Mouse (Mus musculus) MEL (cell line): Measurements from ENCODE around the gene Tmem107. TPM values are rescaled to one million over a fixed set of nuclear protein-coding genes. Genes with fewer than 3 reads are reported as not detected.
A peak's percentile ranks its signal among the peaks of the same experiment; 100 is the strongest.

Source experiments
- DNase-seq: peaks from one replicate; pipeline ENCODE4 v3.0.0; 2011; ENCODE audit warnings: low read depth, low spot score
- H3K27ac ChIP-seq: 2 replicates; pipeline ENCODE4 v1.5.1; 2012; ENCODE audit warnings: low read depth, mild to moderate bottlenecking, control low read depth, low read length, moderate library complexity; ENCODE audit not compliant: control insufficient read depth
- H3K27me3 ChIP-seq, 2 experiments: fragments of 150-350 bp in 1 of 2; sonication (generic) in 1 of 2; 2 replicates each; pipeline ENCODE4 v1.6.1; 2012; ENCODE audit warnings: low read length in 2 of 2, mild to moderate bottlenecking in 2 of 2, improper control_type of control experiment in 1 of 2, moderate library complexity in 1 of 2; ENCODE audit not compliant: insufficient read depth in 2 of 2, control insufficient read depth in 1 of 2
- H3K36me3 ChIP-seq, 2 experiments: 2 replicates each; pipeline ENCODE4 v1.6.1; 2012 to 2014; ENCODE audit warnings: low read length in 2 of 2, improper control_type of control experiment in 1 of 2, inconsistent platforms in 1 of 2, mild to moderate bottlenecking in 1 of 2; ENCODE audit not compliant: insufficient read depth in 2 of 2, control insufficient read depth in 1 of 2
- H3K4me1 ChIP-seq, 2 experiments: fragments of 150-350 bp in 1 of 2; sonication (generic) in 1 of 2; 2 replicates each; pipeline ENCODE4 v1.6.1; 2012; ENCODE audit warnings: low read length in 2 of 2, improper control_type of control experiment in 1 of 2, mild to moderate bottlenecking in 1 of 2; ENCODE audit not compliant: insufficient read depth in 2 of 2, control insufficient read depth in 1 of 2
- H3K4me3 ChIP-seq, 2 experiments: fragments of 150-350 bp in 1 of 2; sonication (generic) in 1 of 2; 2 replicates each; pipeline ENCODE4 v1.5.1; 2012; ENCODE audit warnings: low read depth in 2 of 2, low read length in 2 of 2, mild to moderate bottlenecking in 2 of 2, moderate library complexity in 2 of 2, control low read depth in 1 of 2, improper control_type of control experiment in 1 of 2; ENCODE audit not compliant: control insufficient read depth in 1 of 2, insufficient read depth in 1 of 2
- H3K79me2 ChIP-seq: 2 replicates; pipeline ENCODE4 v1.6.1; 2012; ENCODE audit warnings: mild to moderate bottlenecking, low read length, moderate library complexity; ENCODE audit not compliant: control insufficient read depth, poor library complexity, insufficient read depth
- H3K9ac ChIP-seq: 2 replicates; pipeline ENCODE4 v1.6.1; 2012; ENCODE audit warnings: low read depth, mild to moderate bottlenecking, control low read depth, low read length, moderate library complexity; ENCODE audit not compliant: control insufficient read depth, poor library complexity, severe bottlenecking
- H3K9me3 ChIP-seq: fragments of 150-350 bp; sonication (generic); replicated peaks from 2 replicates; pipeline ENCODE4 v1.6.1; 2012; ENCODE audit warnings: mild to moderate bottlenecking, low read length, improper control_type of control experiment, moderate library complexity; ENCODE audit not compliant: insufficient read depth
- BHLHE40 ChIP-seq: IDR thresholded peaks from 2 replicates; pipeline ENCODE4 v1.6.1; 2012; ENCODE audit warnings: low read depth, mild to moderate bottlenecking, inconsistent platforms, low read length, improper control_type of control experiment, borderline replicate concordance
- E2F4 ChIP-seq: IDR thresholded peaks from 2 replicates; pipeline ENCODE4 v1.6.1; 2011; ENCODE audit warnings: low read depth, low read length, improper control_type of control experiment, borderline replicate concordance
- GABPA ChIP-seq: IDR thresholded peaks from 2 replicates; pipeline ENCODE4 v1.6.1; 2012; ENCODE audit warnings: low read depth, mild to moderate bottlenecking, inconsistent platforms, low read length, improper control_type of control experiment, moderate library complexity
- JUND ChIP-seq: IDR thresholded peaks from 2 replicates; pipeline ENCODE4 v1.6.1; 2011; ENCODE audit warnings: low read depth, mild to moderate bottlenecking, improper control_type of control experiment, low read length
- MAFK ChIP-seq: IDR thresholded peaks from 2 replicates; pipeline ENCODE4 v1.6.1; 2011; ENCODE audit warnings: low read depth, mild to moderate bottlenecking, low read length, improper control_type of control experiment, borderline replicate concordance
- MEF2A ChIP-seq: IDR thresholded peaks from 2 replicates; pipeline ENCODE4 v1.6.1; 2014; ENCODE audit warnings: low read depth, mild to moderate bottlenecking, inconsistent platforms, low read length, improper control_type of control experiment; ENCODE audit not compliant: poor library complexity, insufficient replicate concordance, severe bottlenecking; ENCODE audit errors: extremely low read depth
- NELFE ChIP-seq: IDR thresholded peaks from 2 replicates; pipeline ENCODE4 v1.6.1; 2011; ENCODE audit warnings: low read depth, low read length, improper control_type of control experiment
- NRF1 ChIP-seq: IDR thresholded peaks from 2 replicates; pipeline ENCODE4 v1.6.1; 2014; ENCODE audit warnings: low read depth, mild to moderate bottlenecking, inconsistent platforms, low read length, improper control_type of control experiment, moderate library complexity; ENCODE audit not compliant: poor library complexity, insufficient read depth, severe bottlenecking
- POLR2AphosphoS5 ChIP-seq: IDR thresholded peaks from 2 replicates; pipeline ENCODE4 v1.6.1; 2012; ENCODE audit warnings: low read depth, borderline replicate concordance, mild to moderate bottlenecking, inconsistent platforms, low read length, moderate library complexity, mixed read lengths
- SIN3A ChIP-seq: IDR thresholded peaks from 2 replicates; pipeline ENCODE4 v1.6.1; 2012; ENCODE audit warnings: low read length, improper control_type of control experiment, inconsistent platforms
- TCF12 ChIP-seq: IDR thresholded peaks from 2 replicates; pipeline ENCODE4 v1.6.1; 2014; ENCODE audit warnings: low read depth, mild to moderate bottlenecking, inconsistent platforms, low read length, improper control_type of control experiment, moderate library complexity
- USF2 ChIP-seq, 2 experiments: IDR thresholded peaks; 2 replicates each; pipeline ENCODE4 v1.6.1; 2011 to 2012; ENCODE audit warnings: improper control_type of control experiment in 2 of 2, low read length in 2 of 2, borderline replicate concordance in 1 of 2, inconsistent platforms in 1 of 2, low read depth in 1 of 2, mild to moderate bottlenecking in 1 of 2; ENCODE audit not compliant: insufficient read depth in 1 of 2
- ZKSCAN1 ChIP-seq: IDR thresholded peaks from 2 replicates; pipeline ENCODE4 v1.6.1; 2012; ENCODE audit warnings: low read depth, mild to moderate bottlenecking, inconsistent platforms, low read length, improper control_type of control experiment, moderate library complexity
- ZMIZ1 ChIP-seq: IDR thresholded peaks from 2 replicates; pipeline ENCODE4 v1.6.1; 2012; ENCODE audit warnings: low read depth, mild to moderate bottlenecking, inconsistent platforms, low read length, improper control_type of control experiment, moderate library complexity
- polyA plus RNA-seq, 2 experiments: library from polyadenylated mRNA; stranded (reverse) in 1 of 2; unstranded in 1 of 2; fragments of >175 nt in 1 of 2; fragments of >200 nt in 1 of 2; gene quantifications; 2 replicates each; pipeline versions ENCODE4 v1.2.1 to v1.2.4; 2012; ENCODE audit warnings: low replicate concordance in 2 of 2, low read depth in 1 of 2; ENCODE audit not compliant: insufficient read length in 2 of 2, insufficient read depth in 1 of 2, missing spikeins in 1 of 2
- total RNA-seq: library from RNA; depleted of rRNA; stranded (reverse); fragments of 300-350 nt; gene quantifications from 2 replicates; pipeline ENCODE4 v1.2.3, GENCODE M21; 2012

Tmem107 gene
- total and polyA plus RNA-seq, 3 experiments = 47.0 to 79.5 TPM; not detected in 1

DNA sequence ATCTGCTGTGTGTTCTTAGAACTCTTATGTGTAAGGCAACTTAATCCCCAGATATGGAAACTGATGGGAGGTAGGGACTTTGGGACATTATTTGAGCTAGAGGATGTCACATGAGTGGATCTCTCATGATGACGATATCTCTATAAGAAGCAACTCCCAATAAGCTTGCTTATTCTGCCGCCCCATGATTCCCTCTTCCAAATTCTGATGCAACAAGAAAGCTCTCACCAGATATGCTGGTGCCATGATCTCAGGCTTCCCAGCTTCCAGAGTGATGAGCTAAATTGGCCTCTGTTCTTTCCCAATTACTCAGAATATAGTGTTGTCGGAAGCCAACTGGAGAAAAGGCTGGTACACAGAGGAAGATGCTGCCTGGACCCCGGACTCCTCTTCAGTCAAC is 41.3 kb downstream of the Tmem107 start:
- DNase-seq = peak; percentile 22
- Histone ChIP-seq H3K9me3 (no peaks in the 10 kb centered on the region), H3K79me2 (no peaks in the 10 kb centered on the region), H3K27me3 (no peaks in the 10 kb centered on the region), H3K36me3 (peaks cover 0 to 10% of the 10 kb centered on the region in 2 experiments; a peak in 2 of 4 replicates), H3K4me1 (peaks cover 0 to 15% of the 10 kb centered on the region in 2 experiments; a peak in 2 of 4 replicates), H3K4me3 (peak overlapping the region in 1 of 2 experiments; percentile 10; a peak in 1 of 4 replicates), H3K27ac (no peak overlapping the region), H3K9ac (no peak overlapping the region)
- TF ChIP-seq GABPA = no peak
- no peak for TF ChIP-seq ZKSCAN1
- TF ChIP-seq MEF2A = no peak
- no peak for TF ChIP-seq TCF12

DNA sequence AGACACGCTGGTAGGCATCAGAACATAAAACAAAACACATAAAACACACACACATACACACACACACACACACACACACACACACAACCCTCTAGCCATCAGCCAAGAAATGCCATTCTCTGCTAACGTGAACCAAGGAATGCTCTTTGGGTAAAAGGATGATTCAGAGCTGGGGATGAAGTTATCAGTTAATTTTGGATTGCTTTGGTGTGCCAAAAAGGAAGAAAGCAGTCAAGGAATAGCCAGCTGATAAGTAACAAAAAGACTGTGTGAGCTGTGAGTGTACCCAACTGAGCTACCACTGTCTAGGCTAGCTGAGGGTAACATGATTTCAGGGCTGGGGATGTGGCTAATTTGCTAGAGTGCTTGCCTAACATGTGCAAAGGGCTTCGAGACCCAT is 43.4 kb downstream of the Tmem107 start:
- Histone ChIP-seq H3K36me3 (peaks cover 0 to 15% of the 10 kb centered on the region in 2 experiments; a peak in 2 of 4 replicates), H3K4me3 (no peak overlapping the region)
- TF ChIP-seq E2F4 (no peak), NRF1 (no peak), ZMIZ1 (no peak), POLR2AphosphoS5 (no peak), JUND (no peak), USF2 (IDR thresholded peaks at IDR 0.05; ENCODE audit: borderline replicate concordance in 1 of 2, insufficient read depth in 1 of 2, low read depth in 1 of 2, low read length in 2 of 2) (no peak), ZKSCAN1 (no peak), BHLHE40 (no peak), NELFE (no peak), SIN3A (no peak)
- TF ChIP-seq, all 39 proteins: peak for 0
- Histone ChIP-seq H3K79me2 (no peaks in the 10 kb centered on the region; the same call in 1 of the 2 replicates), H3K27me3 (no peaks in the 10 kb centered on the region), H3K4me1 (peaks cover 0 to 22% of the 10 kb centered on the region in 2 experiments; a peak in 2 of 4 replicates), H3K9ac (no peak overlapping the region), H3K27ac (no peak overlapping the region), H3K9me3 (no peaks in the 10 kb centered on the region)
- no peak for DNase-seq

DNA sequence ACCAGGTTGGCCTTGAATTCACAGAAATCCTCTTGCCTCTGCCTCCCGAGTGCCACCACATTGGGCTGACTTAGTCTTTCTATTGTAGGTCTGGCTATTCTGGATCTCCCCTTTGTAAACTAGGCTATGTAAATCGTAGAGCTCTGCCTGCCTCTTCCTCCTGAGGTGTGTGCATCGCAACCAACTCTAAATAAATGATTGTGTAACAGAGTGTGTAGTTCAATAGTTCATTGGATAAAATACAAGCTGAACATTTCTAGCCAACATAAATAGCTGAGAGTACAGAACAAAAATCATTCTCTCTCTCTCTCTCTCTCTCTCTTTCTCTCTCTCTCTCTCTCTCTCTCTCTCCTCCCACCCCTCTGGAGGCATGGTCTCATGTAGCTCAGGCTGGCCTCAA is 44.0 kb downstream of the Tmem107 start:
- H3K27me3 ChIP-seq = no peaks in the 10 kb centered on the region
- peaks cover 0 to 11% of the 10 kb centered on the region in 2 experiments; a peak in 2 of 4 replicates for H3K36me3 ChIP-seq
- no peak overlapping the region for H3K4me3 ChIP-seq
- peaks cover 0 to 22% of the 10 kb centered on the region in 2 experiments; a peak in 2 of 4 replicates for H3K4me1 ChIP-seq
- H3K79me2 ChIP-seq = no peaks in the 10 kb centered on the region; the same call in 1 of the 2 replicates
- peak; percentile 62; the same call in 1 of the 2 replicates for TF ChIP-seq JUND
- TF ChIP-seq MAFK = no peak
- no peak for DNase-seq
- H3K9me3 ChIP-seq = no peaks in the 10 kb centered on the region
- H3K27ac ChIP-seq = no peak overlapping the region
- no peak overlapping the region for H3K9ac ChIP-seq
